Mouse (Mus musculus) megakaryocyte, embryonic 14.5 days (primary cell): Measurements from ENCODE around the gene Mrpl45.

Source experiments
- FLI1 ChIP-seq: IDR thresholded peaks from 2 replicates; pipeline ENCODE4 v1.6.1; 2012; ENCODE audit warnings: low read length, inconsistent platforms, mixed read lengths
- GATA1 ChIP-seq: IDR thresholded peaks from 3 replicates; pipeline ENCODE4 v1.6.1; 2012; ENCODE audit warnings: mixed read lengths, low read length, inconsistent platforms, borderline replicate concordance

- no peak for TF ChIP-seq FLI1
- no peak for TF ChIP-seq GATA1
Measured at GRCm38 (mm10) chr11:97279040-97279404, 36.5 kb upstream of the Mrpl45 start.
